Mouse (Mus musculus) kidney, embryonic 15.5 days (tissue): ENCODE measurements at regions not wholly inside any gene's neighbourhood (a gene's known extent, or its start where the extent isn't known, plus 50 kb on each side); places are given as distances from the start of the nearest gene placed in this dataset.

Source experiments
- ATAC-seq: fragments of 200-750 bp; cut with Nextera tagmentation; replicated peaks from 2 replicates; pipeline ENCODE4 v1.8.0; 2017; ENCODE audit warnings: moderate TSS enrichment; ENCODE audit not compliant: low FRiP score
- H3K27ac ChIP-seq: fragments of 300-500 bp; sonication (generic); 2 replicates; pipeline ENCODE4 v1.5.1; 2015; ENCODE audit warnings: mild to moderate bottlenecking, inconsistent platforms
- H3K27me3 ChIP-seq: fragments of 300-500 bp; sonication (generic); 2 replicates; pipeline ENCODE4 v1.6.1; 2015; ENCODE audit warnings: inconsistent platforms
- H3K36me3 ChIP-seq: fragments of 300-500 bp; sonication (generic); 2 replicates; pipeline ENCODE4 v1.6.1; 2015; ENCODE audit warnings: inconsistent platforms
- H3K4me1 ChIP-seq: fragments of 300-500 bp; sonication (generic); 2 replicates; pipeline ENCODE4 v1.6.1; 2015; ENCODE audit warnings: inconsistent platforms
- H3K4me2 ChIP-seq: fragments of 300-500 bp; sonication (generic); 2 replicates; pipeline ENCODE4 v1.6.1; 2015; ENCODE audit warnings: moderate library complexity, mild to moderate bottlenecking, inconsistent platforms
- H3K4me3 ChIP-seq: fragments of 300-500 bp; sonication (generic); replicated peaks from 2 replicates; pipeline ENCODE4 v1.5.1; 2015; ENCODE audit warnings: mild to moderate bottlenecking, inconsistent platforms
- H3K9ac ChIP-seq: fragments of 300-500 bp; sonication (generic); 2 replicates; pipeline ENCODE4 v1.6.1; 2015; ENCODE audit warnings: mild to moderate bottlenecking, inconsistent platforms
- H3K9me3 ChIP-seq: fragments of 300-500 bp; sonication (generic); replicated peaks from 2 replicates; pipeline ENCODE4 v1.6.1; 2016; ENCODE audit warnings: inconsistent platforms
- WGBS: fragments of 180-500 bp; shearing (Covaris S2); methylation state at CpG from one replicate; pipeline ENCODE4 v1.1.7; 2015; ENCODE audit warnings: mixed read lengths; 5-methylcytosine and 5-hydroxymethylcytosine counted together

- Histone ChIP-seq H3K9me3 (no peaks in the 10 kb centered on the region), H3K4me3 (no peak overlapping the region), H3K27ac (no peak overlapping the region), H3K9ac (no peak overlapping the region), H3K27me3 (no peaks in the 10 kb centered on the region), H3K4me2 (no peak overlapping the region), H3K4me1 (no peaks in the 10 kb centered on the region), H3K36me3 (no peaks in the 10 kb centered on the region)
- 77% methylated on average over 7 of the region's 7 CpGs for WGBS
- ATAC-seq: no peak
Observed at GRCm38 (mm10) chr6:112219641-112220040, 53.9 kb upstream of the Lmcd1 start.

- no peaks in the 10 kb centered on the region for H3K27me3 ChIP-seq
- 80% methylated on average over 3 of the region's 3 CpGs for WGBS
- H3K9ac ChIP-seq: no peak overlapping the region
- H3K4me3 ChIP-seq: no peak overlapping the region
- no peak overlapping the region for H3K27ac ChIP-seq
- H3K4me1 ChIP-seq: no peaks in the 10 kb centered on the region
- no peaks in the 10 kb centered on the region for H3K9me3 ChIP-seq
- no peak overlapping the region for H3K4me2 ChIP-seq
- H3K36me3 ChIP-seq: no peaks in the 10 kb centered on the region
- no peak for ATAC-seq
Observed at GRCm38 (mm10) chr6:112220149-112220548, 53.4 kb upstream of the Lmcd1 start.

GRCm38 (mm10) chr6:112221373-112221772 lies 52.2 kb upstream of the Lmcd1 start:
- WGBS: 83% methylated on average over 2 of the region's 2 CpGs
- Histone ChIP-seq H3K27ac (no peak overlapping the region), H3K36me3 (no peaks in the 10 kb centered on the region), H3K27me3 (no peaks in the 10 kb centered on the region), H3K4me2 (no peak overlapping the region), H3K9me3 (no peaks in the 10 kb centered on the region), H3K9ac (no peak overlapping the region), H3K4me3 (no peak overlapping the region), H3K4me1 (no peaks in the 10 kb centered on the region)
- no peak for ATAC-seq

- 74% methylated on average over 7 of the region's 7 CpGs for WGBS
- Histone ChIP-seq H3K9me3 (no peaks in the 10 kb centered on the region), H3K9ac (no peak overlapping the region), H3K27ac (no peak overlapping the region), H3K4me2 (no peak overlapping the region), H3K4me3 (no peak overlapping the region), H3K36me3 (no peaks in the 10 kb centered on the region), H3K4me1 (no peaks in the 10 kb centered on the region), H3K27me3 (no peaks in the 10 kb centered on the region)
- no peak for ATAC-seq
Observed at GRCm38 (mm10) chr6:112223325-112223724, 50.2 kb upstream of the Lmcd1 start.
